Mouse (Mus musculus): ENCODE measurements around the gene Sirt2. TPM values are rescaled to one million over a fixed set of nuclear protein-coding genes. Genes with fewer than 3 reads are reported as not detected.

Sirt2 gene
- total RNA-seq, 1 experiment from 2014 or later = 39.3 TPM

GRCm38 (mm10) chr7:28790066-28790806, 23.7 kb downstream of the Sirt2 start:
- ATAC-seq (ENCODE audit: extremely low read depth, insufficient number of reproducible peaks, low FRiP score, poor library complexity, severe bottlenecking) = no peak

DNA sequence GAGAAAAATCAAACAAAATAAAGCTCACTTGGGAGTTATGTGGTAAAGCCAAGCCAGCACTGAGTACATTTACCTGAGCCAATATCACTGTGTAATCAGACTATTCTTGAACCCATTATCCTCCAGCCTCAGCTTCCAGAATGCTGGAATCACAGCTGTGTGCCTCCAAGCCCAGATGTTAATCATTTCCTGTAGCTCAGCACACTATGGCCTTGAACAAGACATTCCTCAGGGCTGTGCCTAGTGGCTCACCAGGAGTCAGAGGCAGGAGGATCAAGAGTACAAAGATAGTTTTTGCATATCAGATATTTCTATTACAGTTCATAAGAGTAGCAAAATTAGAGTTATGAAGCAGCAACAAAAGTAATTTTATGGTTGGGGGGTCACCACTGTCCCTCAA, 25.2 kb downstream of the Sirt2 start:
- no peak for ATAC-seq (ENCODE audit: extremely low read depth, insufficient number of reproducible peaks, low FRiP score, poor library complexity, severe bottlenecking)

- ATAC-seq (ENCODE audit: extremely low read depth, insufficient number of reproducible peaks, low FRiP score, poor library complexity, severe bottlenecking) = no peak
Measured at GRCm38 (mm10) chr7:28792391-28793185, 26.1 kb downstream of the Sirt2 start.

GRCm38 (mm10) chr7:28793834-28794233, 27.3 kb downstream of the Sirt2 start:
- ATAC-seq (ENCODE audit: extremely low read depth, insufficient number of reproducible peaks, low FRiP score, poor library complexity, severe bottlenecking) = no peak

- no peak for ATAC-seq (ENCODE audit: extremely low read depth, insufficient number of reproducible peaks, low FRiP score, poor library complexity, severe bottlenecking)
Measured at GRCm38 (mm10) chr7:28794496-28794895, 28.0 kb downstream of the Sirt2 start.

DNA sequence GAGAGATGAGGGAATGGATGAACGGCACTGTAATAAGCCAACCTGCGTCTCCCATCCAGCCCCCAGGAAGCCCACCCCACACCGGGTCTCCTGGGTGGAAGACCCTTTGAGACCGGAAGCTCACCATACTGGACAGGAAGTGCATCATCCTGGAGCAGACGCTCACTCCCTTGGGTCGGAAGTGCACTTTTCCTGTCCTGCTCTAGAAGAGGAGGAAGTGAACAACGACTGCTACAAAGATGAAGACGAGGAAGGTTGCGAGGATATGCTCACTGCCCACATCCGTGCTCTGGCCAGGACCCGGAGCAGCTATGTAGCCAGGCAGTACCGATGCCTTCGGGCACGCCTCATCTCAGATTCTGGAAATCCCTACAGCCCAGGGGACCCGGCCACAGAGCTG, 29.3 kb downstream of the Sirt2 start:
- ATAC-seq (ENCODE audit: extremely low read depth, insufficient number of reproducible peaks, low FRiP score, poor library complexity, severe bottlenecking) = 0 out of 2 replicates have a peak, but pooled peaks have one; percentile 4

DNA sequence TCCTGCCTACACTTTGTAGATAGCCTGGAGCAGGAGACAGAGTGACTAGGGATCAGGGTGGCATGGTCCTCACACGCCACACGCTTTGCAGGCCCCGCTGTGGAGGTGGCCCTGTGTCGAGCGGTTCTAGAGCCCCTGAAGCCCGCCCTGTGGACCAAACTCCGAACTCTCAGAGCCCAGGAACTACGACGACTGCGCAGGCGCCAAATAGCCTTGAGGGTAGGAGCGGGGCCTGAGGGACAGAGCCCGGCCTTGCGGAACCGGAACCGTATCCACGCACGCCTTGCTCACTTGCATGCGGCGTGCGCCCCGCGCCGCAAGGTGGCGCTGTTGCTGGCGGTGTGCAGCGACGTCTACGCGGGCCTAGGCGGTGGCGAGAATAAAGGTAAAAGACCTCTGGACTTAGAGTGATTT, 30.0 kb downstream of the Sirt2 start:
- ATAC-seq (ENCODE audit: extremely low read depth, insufficient number of reproducible peaks, low FRiP score, poor library complexity, severe bottlenecking) = peak; percentile 86

- ATAC-seq (ENCODE audit: extremely low read depth, insufficient number of reproducible peaks, low FRiP score, poor library complexity, severe bottlenecking) = no peak
Measured at GRCm38 (mm10) chr7:28799994-28800393, 33.5 kb downstream of the Sirt2 start.

DNA sequence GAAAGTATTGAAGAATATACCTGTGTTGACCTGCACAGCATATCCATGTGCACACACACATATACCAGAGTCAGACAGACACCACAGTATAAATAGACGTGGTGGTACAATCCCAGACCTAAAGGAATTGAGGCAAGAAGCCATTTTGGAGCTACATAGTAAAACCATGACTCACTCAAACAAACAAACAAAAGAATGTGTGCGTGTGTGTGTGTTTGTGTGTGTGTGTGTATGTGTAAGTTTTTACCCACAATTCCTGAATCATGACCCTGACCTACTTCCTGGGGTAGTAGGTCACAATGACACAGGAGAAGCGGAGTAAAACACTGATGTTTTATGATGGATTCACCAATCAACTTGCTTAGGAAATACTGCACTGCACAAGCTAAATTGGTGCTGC, 34.9 kb downstream of the Sirt2 start:
- ATAC-seq (ENCODE audit: extremely low read depth, insufficient number of reproducible peaks, low FRiP score, poor library complexity, severe bottlenecking) = no peak

GRCm38 (mm10) chr7:28801901-28802670, 35.6 kb downstream of the Sirt2 start:
- no peak for ATAC-seq (ENCODE audit: extremely low read depth, insufficient number of reproducible peaks, low FRiP score, poor library complexity, severe bottlenecking)

- no peak for ATAC-seq (ENCODE audit: extremely low read depth, insufficient number of reproducible peaks, low FRiP score, poor library complexity, severe bottlenecking)
Measured at GRCm38 (mm10) chr7:28802846-28803588, 36.5 kb downstream of the Sirt2 start.

- no peak for ATAC-seq (ENCODE audit: extremely low read depth, insufficient number of reproducible peaks, low FRiP score, poor library complexity, severe bottlenecking)
Measured at GRCm38 (mm10) chr7:28803756-28804155, 37.2 kb downstream of the Sirt2 start.

DNA sequence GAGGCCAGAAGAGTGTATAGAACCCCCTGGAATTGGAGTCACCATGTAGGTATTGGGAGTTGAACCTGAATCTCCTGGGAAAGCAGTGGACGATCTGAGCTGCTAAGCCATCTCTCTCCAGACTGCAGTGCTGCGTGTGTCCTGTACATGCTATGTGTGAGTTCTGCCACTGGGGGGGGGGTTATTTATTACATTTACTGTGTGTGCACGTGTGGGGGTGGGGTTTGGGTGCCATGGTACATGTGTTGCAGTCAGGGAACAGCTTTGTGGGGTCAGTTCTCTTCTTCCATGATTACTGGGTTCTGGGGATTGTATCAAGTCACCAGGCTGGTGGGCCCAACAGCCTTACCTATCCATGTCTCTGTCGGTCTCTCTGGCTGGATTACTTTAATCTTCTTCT, 40.3 kb downstream of the Sirt2 start:
- no peak for ATAC-seq (ENCODE audit: extremely low read depth, insufficient number of reproducible peaks, low FRiP score, poor library complexity, severe bottlenecking)

GRCm38 (mm10) chr7:28807641-28808220, 41.2 kb downstream of the Sirt2 start:
- no peak for ATAC-seq (ENCODE audit: extremely low read depth, insufficient number of reproducible peaks, low FRiP score, poor library complexity, severe bottlenecking)

- peak; percentile 13; the same call in 1 of the 2 replicates for ATAC-seq (ENCODE audit: extremely low read depth, insufficient number of reproducible peaks, low FRiP score, poor library complexity, severe bottlenecking)
Measured at GRCm38 (mm10) chr7:28808221-28808941, 41.8 kb downstream of the Sirt2 start, which contains the start of gene Hnrnpl. TSS of gene Hnrnpl (plus strand) at chr7:28808541.

DNA sequence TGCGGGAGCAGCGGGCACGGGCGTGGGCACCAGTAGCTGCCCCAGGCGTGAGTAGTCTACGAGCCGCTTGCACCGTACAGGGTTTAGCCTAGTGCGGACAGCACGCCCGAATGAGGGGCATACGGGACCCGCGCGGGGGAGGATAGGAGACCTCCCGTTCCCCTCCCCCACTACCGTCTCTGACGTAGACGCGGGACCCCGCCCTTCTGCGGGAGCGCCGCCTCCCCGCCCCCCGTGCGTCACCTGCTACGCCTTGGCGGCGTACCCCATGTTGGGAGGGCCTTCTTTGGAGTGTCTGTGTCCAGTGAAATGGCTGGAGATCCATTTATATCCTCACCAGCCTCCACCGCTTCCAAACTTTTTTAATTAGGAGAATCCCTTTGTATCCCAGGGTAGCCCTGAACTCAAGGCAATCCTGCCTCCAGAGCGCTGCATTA, 42.4 kb downstream of the Sirt2 start:
- ATAC-seq (ENCODE audit: extremely low read depth, insufficient number of reproducible peaks, low FRiP score, poor library complexity, severe bottlenecking) = peak; percentile 49

GRCm38 (mm10) chr7:28809401-28810089, 43.0 kb downstream of the Sirt2 start:
- no peak for ATAC-seq (ENCODE audit: extremely low read depth, insufficient number of reproducible peaks, low FRiP score, poor library complexity, severe bottlenecking)
